Mouse (Mus musculus) heart, embryonic 15.5 days (tissue): ENCODE data around the gene Lhfpl2. TPM values are rescaled to one million over a fixed set of nuclear protein-coding genes. Genes with fewer than 3 reads are reported as not detected.

Experiments used
- ATAC-seq: fragments of 200-750 bp; cut with Nextera tagmentation; replicated peaks from 2 replicates; pipeline ENCODE4 v1.8.0; 2017; ENCODE audit warnings: low read depth, moderate TSS enrichment; ENCODE audit not compliant: insufficient number of reproducible peaks, insufficient read depth, low FRiP score
- H3K27ac ChIP-seq: fragments of 300-500 bp; sonication (generic); 2 replicates; pipeline ENCODE4 v1.5.1; 2015; ENCODE audit warnings: mild to moderate bottlenecking, inconsistent platforms
- H3K27me3 ChIP-seq: fragments of 300-500 bp; sonication (generic); 2 replicates; pipeline ENCODE4 v1.6.1; 2015; ENCODE audit warnings: inconsistent platforms
- H3K36me3 ChIP-seq: fragments of 300-500 bp; sonication (generic); 2 replicates; pipeline ENCODE4 v1.6.1; 2015; ENCODE audit warnings: mild to moderate bottlenecking, inconsistent platforms
- H3K4me1 ChIP-seq: fragments of 300-500 bp; sonication (generic); replicated peaks from 2 replicates; pipeline ENCODE4 v1.6.1; 2015; ENCODE audit warnings: inconsistent platforms
- H3K4me2 ChIP-seq: fragments of 300-500 bp; sonication (generic); 2 replicates; pipeline ENCODE4 v1.6.1; 2015; ENCODE audit warnings: inconsistent platforms, mild to moderate bottlenecking, moderate library complexity
- H3K4me3 ChIP-seq: fragments of 300-500 bp; sonication (generic); 2 replicates; pipeline ENCODE4 v1.5.1; 2015; ENCODE audit warnings: mild to moderate bottlenecking, inconsistent platforms
- H3K9ac ChIP-seq: fragments of 300-500 bp; sonication (generic); 2 replicates; pipeline ENCODE4 v1.6.1; 2015; ENCODE audit warnings: mild to moderate bottlenecking, inconsistent platforms
- H3K9me3 ChIP-seq: fragments of 300-500 bp; sonication (generic); replicated peaks from 2 replicates; pipeline ENCODE4 v1.6.1; 2016; ENCODE audit warnings: inconsistent platforms
- WGBS: fragments of 180-500 bp; shearing (Covaris S2); methylation state at CpG from one replicate; pipeline ENCODE4 v1.1.7; 2015; ENCODE audit warnings: mixed read lengths; 5-methylcytosine and 5-hydroxymethylcytosine counted together
- polyA plus RNA-seq: library from polyadenylated mRNA; unstranded; fragments of >200 nt; fragmentation: Nextera tagmentation; extraction: Ambion mirVana; gene quantifications from 2 replicates; pipeline ENCODE4 v1.2.1, GENCODE M21; 2015

The Lhfpl2 gene
- polyA plus RNA-seq, 1 experiment from 2014 or later, result 24.9 TPM

DNA sequence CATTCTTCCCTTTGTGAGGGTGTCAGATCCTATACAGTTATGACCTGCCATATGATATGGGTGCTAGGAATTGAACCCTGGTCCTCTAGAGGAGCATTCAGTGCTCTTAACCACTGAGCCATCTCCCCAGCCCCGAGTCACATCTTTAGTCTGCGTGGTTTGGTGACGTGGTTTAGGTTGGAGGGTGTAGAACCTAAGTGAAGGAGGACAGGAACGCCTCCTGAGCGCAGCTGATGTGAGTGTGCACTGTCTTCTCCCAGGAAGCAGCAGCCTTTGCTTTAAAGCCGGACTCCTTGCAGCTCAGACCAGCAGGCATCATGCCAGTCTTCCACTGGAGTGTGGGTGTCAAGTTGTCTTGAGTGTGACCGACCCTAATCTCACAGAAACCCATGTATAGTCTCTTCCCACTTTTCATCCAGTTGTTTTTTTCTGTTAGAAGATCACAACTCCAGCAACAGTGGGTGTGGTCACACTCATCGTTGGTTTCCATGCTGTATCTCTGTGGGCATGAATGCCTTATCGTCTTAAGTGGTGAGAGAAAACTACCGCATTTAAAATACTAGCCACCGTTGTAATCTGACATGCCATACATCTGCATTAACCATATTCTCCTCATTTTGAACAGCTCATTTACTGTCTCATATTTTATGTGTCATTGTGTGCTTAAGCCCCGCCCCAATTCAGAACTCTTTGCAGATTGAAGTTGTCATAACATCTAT is 28.7 kb downstream of the Lhfpl2 start:
- Histone ChIP-seq H3K4me2 (no peak overlapping the region), H3K36me3 (no peaks in the 10 kb centered on the region), H3K4me1 (peaks cover 6% of the 10 kb centered on the region), H3K9me3 (no peaks in the 10 kb centered on the region), H3K27ac (no peak overlapping the region), H3K4me3 (no peak overlapping the region), H3K9ac (no peak overlapping the region), H3K27me3 (no peaks in the 10 kb centered on the region)
- 83% methylated on average over 12 of the region's 12 CpGs for WGBS
- ATAC-seq, result no peak

GRCm38 (mm10) chr13:94087061-94087460 is 29.5 kb downstream of the Lhfpl2 start:
- no peaks in the 10 kb centered on the region for H3K27me3 ChIP-seq
- no peak for ATAC-seq
- H3K9ac ChIP-seq, result no peak overlapping the region
- no peak overlapping the region for H3K4me2 ChIP-seq
- peaks cover 11% of the 10 kb centered on the region for H3K4me1 ChIP-seq
- H3K4me3 ChIP-seq, result no peak overlapping the region
- H3K36me3 ChIP-seq, result no peaks in the 10 kb centered on the region
- H3K9me3 ChIP-seq, result no peaks in the 10 kb centered on the region
- 75% methylated on average over 9 of the region's 9 CpGs for WGBS
- no peak overlapping the region for H3K27ac ChIP-seq

GRCm38 (mm10) chr13:94088788-94089187 is 31.2 kb downstream of the Lhfpl2 start:
- WGBS, result 58% methylated on average over 9 of the region's 9 CpGs
- H3K4me1 ChIP-seq, result peaks cover 21% of the 10 kb centered on the region
- no peak overlapping the region for H3K9ac ChIP-seq
- no peaks in the 10 kb centered on the region for H3K27me3 ChIP-seq
- H3K36me3 ChIP-seq, result no peaks in the 10 kb centered on the region
- ATAC-seq, result no peak
- no peak overlapping the region for H3K4me2 ChIP-seq
- no peak overlapping the region for H3K4me3 ChIP-seq
- no peak overlapping the region for H3K27ac ChIP-seq
- H3K9me3 ChIP-seq, result no peaks in the 10 kb centered on the region

GRCm38 (mm10) chr13:94089286-94089685 is 31.7 kb downstream of the Lhfpl2 start:
- WGBS, result 57% methylated on average over 9 of the region's 9 CpGs

DNA sequence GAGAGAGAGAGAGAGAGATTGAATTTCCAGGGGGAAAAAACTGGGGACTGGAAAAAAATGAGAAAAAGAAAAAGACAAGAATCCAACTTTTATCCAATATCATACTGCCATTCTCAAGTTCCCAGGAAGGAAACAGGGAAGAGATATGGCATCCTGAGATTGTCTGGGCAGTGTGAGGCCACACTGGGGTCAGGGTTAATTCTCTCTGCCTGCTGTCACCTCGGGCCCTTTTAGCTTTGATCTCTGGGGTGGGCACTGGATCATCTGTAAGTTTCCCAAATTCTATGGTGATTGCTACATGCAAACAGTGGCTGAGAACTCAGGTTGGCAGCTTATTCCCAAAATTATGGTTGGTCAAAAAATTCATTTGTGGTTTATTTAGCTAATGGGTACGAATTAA is 33.8 kb downstream of the Lhfpl2 start:
- Histone ChIP-seq H3K4me3 (no peak overlapping the region), H3K4me2 (no peak overlapping the region), H3K27me3 (no peaks in the 10 kb centered on the region), H3K27ac (no peak overlapping the region), H3K9ac (no peak overlapping the region), H3K9me3 (no peaks in the 10 kb centered on the region), H3K4me1 (peaks cover 31% of the 10 kb centered on the region), H3K36me3 (no peaks in the 10 kb centered on the region)
- WGBS, result 55% methylated on average over 2 of the region's 2 CpGs
- no peak for ATAC-seq

More at GRCm38 (mm10) chr13:94089286-94089685, 31.7 kb downstream of the Lhfpl2 start:
- H3K4me3 ChIP-seq, result no peak overlapping the region
- no peaks in the 10 kb centered on the region for H3K9me3 ChIP-seq
- peaks cover 25% of the 10 kb centered on the region for H3K4me1 ChIP-seq
- ATAC-seq, result no peak
- no peak overlapping the region for H3K9ac ChIP-seq
- H3K27me3 ChIP-seq, result no peaks in the 10 kb centered on the region
- no peaks in the 10 kb centered on the region for H3K36me3 ChIP-seq
- no peak overlapping the region for H3K27ac ChIP-seq
- no peak overlapping the region for H3K4me2 ChIP-seq

GRCm38 (mm10) chr13:94094176-94094575 is 36.6 kb downstream of the Lhfpl2 start:
- no peak for ATAC-seq
- Histone ChIP-seq H3K4me1 (peaks cover 54% of the 10 kb centered on the region), H3K9me3 (no peaks in the 10 kb centered on the region), H3K4me3 (no peak overlapping the region), H3K9ac (no peak overlapping the region), H3K27me3 (no peaks in the 10 kb centered on the region), H3K36me3 (no peaks in the 10 kb centered on the region), H3K4me2 (no peak overlapping the region), H3K27ac (no peak overlapping the region)
- WGBS, result 43% methylated on average over 4 of the region's 4 CpGs

GRCm38 (mm10) chr13:94094625-94095024 is 37.0 kb downstream of the Lhfpl2 start:
- 85% methylated on average over 3 of the region's 3 CpGs for WGBS
- Histone ChIP-seq H3K27ac (no peak overlapping the region), H3K36me3 (no peaks in the 10 kb centered on the region), H3K4me3 (no peak overlapping the region), H3K4me1 (peaks cover 57% of the 10 kb centered on the region), H3K9ac (no peak overlapping the region), H3K27me3 (no peaks in the 10 kb centered on the region), H3K4me2 (no peak overlapping the region), H3K9me3 (no peaks in the 10 kb centered on the region)
- ATAC-seq, result no peak

GRCm38 (mm10) chr13:94095202-94095601 is 37.6 kb downstream of the Lhfpl2 start:
- no peak overlapping the region for H3K9ac ChIP-seq
- H3K4me1 ChIP-seq, result peaks cover 57% of the 10 kb centered on the region
- no peaks in the 10 kb centered on the region for H3K9me3 ChIP-seq
- no peak overlapping the region for H3K27ac ChIP-seq
- no peak for ATAC-seq
- H3K4me3 ChIP-seq, result no peak overlapping the region
- H3K4me2 ChIP-seq, result no peak overlapping the region
- no peaks in the 10 kb centered on the region for H3K36me3 ChIP-seq
- no peaks in the 10 kb centered on the region for H3K27me3 ChIP-seq

DNA sequence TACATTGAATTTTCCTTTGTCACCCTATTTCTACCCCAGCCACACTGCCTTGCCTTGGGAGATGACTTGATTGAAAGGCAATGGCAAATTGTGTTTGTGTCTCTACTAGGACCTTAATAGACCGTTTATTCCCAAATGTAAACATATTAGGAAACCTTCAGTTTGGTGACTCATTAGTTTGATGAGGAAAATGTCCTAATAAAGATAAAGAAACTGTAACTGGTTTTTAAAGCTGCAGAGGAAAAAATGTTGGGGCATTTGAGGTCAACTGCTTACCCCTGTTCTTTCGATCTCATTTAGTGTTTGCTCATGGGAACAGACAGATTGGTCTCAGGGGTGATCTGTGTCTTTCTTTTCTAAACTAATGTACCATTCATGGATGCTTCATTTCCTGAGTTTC is 40.1 kb downstream of the Lhfpl2 start:
- ATAC-seq, result no peak
- 61% methylated on average over 2 of the region's 2 CpGs for WGBS

GRCm38 (mm10) chr13:94098369-94099084 is 40.9 kb downstream of the Lhfpl2 start:
- Histone ChIP-seq H3K9me3 (no peaks in the 10 kb centered on the region), H3K27me3 (no peaks in the 10 kb centered on the region), H3K9ac (no peak overlapping the region), H3K4me3 (no peak overlapping the region), H3K4me2 (no peak overlapping the region), H3K4me1 (peaks cover 50% of the 10 kb centered on the region), H3K36me3 (no peaks in the 10 kb centered on the region), H3K27ac (no peak overlapping the region)
- 58% methylated on average over 16 of the region's 16 CpGs for WGBS
- no peak; the same call in 1 of the 2 replicates for ATAC-seq

More for the DNA sequence above, 40.1 kb downstream of the Lhfpl2 start:
- Histone ChIP-seq H3K27ac (no peak overlapping the region), H3K36me3 (no peaks in the 10 kb centered on the region), H3K4me1 (peaks cover 54% of the 10 kb centered on the region), H3K4me3 (no peak overlapping the region), H3K9me3 (no peaks in the 10 kb centered on the region), H3K27me3 (no peaks in the 10 kb centered on the region), H3K9ac (no peak overlapping the region), H3K4me2 (no peak overlapping the region)

DNA sequence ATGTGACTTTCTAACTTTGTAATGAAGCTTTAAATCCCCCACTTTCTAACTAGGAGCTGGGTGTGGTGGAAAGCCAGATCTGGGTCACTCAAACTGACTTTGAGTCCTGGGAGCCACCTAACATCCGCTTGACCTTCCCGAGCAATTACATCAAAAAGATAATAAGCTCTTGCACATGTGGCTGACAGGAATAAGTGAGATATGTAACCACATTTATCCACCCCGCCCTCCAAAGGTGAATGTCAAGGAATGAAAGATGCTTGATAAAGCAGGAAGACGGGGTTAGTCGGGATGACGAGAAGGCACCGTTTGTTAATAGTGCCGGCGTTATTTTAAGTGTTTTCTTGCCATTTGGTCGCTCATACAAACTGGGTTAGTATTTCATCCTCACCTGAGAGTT is 41.5 kb downstream of the Lhfpl2 start:
- H3K27ac ChIP-seq, result no peak overlapping the region
- H3K4me3 ChIP-seq, result no peak overlapping the region
- no peak overlapping the region for H3K4me2 ChIP-seq
- no peak overlapping the region for H3K9ac ChIP-seq
- H3K9me3 ChIP-seq, result no peaks in the 10 kb centered on the region
- WGBS, result 82% methylated on average over 10 of the region's 10 CpGs
- H3K36me3 ChIP-seq, result no peaks in the 10 kb centered on the region
- peaks cover 48% of the 10 kb centered on the region for H3K4me1 ChIP-seq
- no peak for ATAC-seq
- H3K27me3 ChIP-seq, result no peaks in the 10 kb centered on the region

DNA sequence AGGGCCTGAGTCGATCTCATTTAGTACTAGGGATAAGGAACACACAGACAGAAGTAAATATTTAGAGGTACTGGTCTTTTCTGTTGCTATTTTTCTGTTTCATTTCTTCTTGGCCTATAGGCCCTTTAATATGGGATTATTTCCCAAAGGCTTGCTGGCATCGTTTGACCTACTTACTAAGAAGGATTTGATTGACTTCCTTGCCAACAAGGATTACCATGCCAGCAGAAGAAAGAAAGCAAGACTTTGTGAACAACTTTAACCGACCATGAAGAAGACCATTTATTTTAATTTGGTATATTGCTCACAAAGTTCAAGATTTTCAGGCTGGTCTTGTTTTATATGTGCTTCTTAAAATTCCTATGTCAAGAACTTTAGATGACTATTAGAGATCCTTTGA is 42.8 kb downstream of the Lhfpl2 start:
- Histone ChIP-seq H3K36me3 (no peaks in the 10 kb centered on the region), H3K9ac (no peak overlapping the region), H3K4me3 (no peak overlapping the region), H3K27ac (no peak overlapping the region), H3K4me2 (no peak overlapping the region), H3K4me1 (peaks cover 53% of the 10 kb centered on the region), H3K9me3 (no peaks in the 10 kb centered on the region), H3K27me3 (no peaks in the 10 kb centered on the region)
- no peak for ATAC-seq
- WGBS, result 80% methylated on average over 3 of the region's 3 CpGs
